Mouse (Mus musculus) kidney, embryonic 14.5 days (tissue): ENCODE measurements around the gene Il1rapl1. TPM values are rescaled to one million over a fixed set of nuclear protein-coding genes. Genes with fewer than 3 reads are reported as not detected.

Source experiments
- ATAC-seq: fragments of 200-750 bp; cut with Nextera tagmentation; 2 replicates; pipeline ENCODE4 v1.8.0; 2017; ENCODE audit warnings: moderate number of reproducible peaks, mild to moderate bottlenecking, moderate TSS enrichment, moderate library complexity; ENCODE audit not compliant: low FRiP score, low TSS enrichment
- H3K27ac ChIP-seq: fragments of 300-500 bp; sonication (generic); 2 replicates; pipeline ENCODE4 v1.5.1; 2014; ENCODE audit warnings: low read depth, mild to moderate bottlenecking, low read length, moderate library complexity, mixed read lengths
- H3K27me3 ChIP-seq: fragments of 300-500 bp; sonication (generic); 2 replicates; pipeline ENCODE4 v1.6.1; 2014; ENCODE audit warnings: mild to moderate bottlenecking, low read length; ENCODE audit not compliant: control insufficient read depth, insufficient read depth
- H3K36me3 ChIP-seq: fragments of 300-500 bp; sonication (generic); 2 replicates; pipeline ENCODE4 v1.6.1; 2014; ENCODE audit warnings: low read length, mixed read lengths; ENCODE audit not compliant: control insufficient read depth, insufficient read depth
- H3K4me1 ChIP-seq: fragments of 300-500 bp; sonication (generic); 2 replicates; pipeline ENCODE4 v1.6.1; 2014; ENCODE audit warnings: low read length, mixed read lengths; ENCODE audit not compliant: control insufficient read depth, insufficient read depth
- H3K4me2 ChIP-seq: fragments of 300-500 bp; sonication (generic); replicated peaks from 2 replicates; pipeline ENCODE4 v1.6.1; 2014; ENCODE audit warnings: low read depth, mild to moderate bottlenecking, low read length
- H3K4me3 ChIP-seq: fragments of 300-500 bp; sonication (generic); 2 replicates; pipeline ENCODE4 v1.5.1; 2014; ENCODE audit warnings: mild to moderate bottlenecking, low read length
- H3K9ac ChIP-seq: fragments of 300-500 bp; sonication (generic); 2 replicates; pipeline ENCODE4 v1.6.1; 2014; ENCODE audit warnings: low read depth, mild to moderate bottlenecking, low read length, moderate library complexity
- H3K9me3 ChIP-seq: fragments of 300-500 bp; sonication (generic); 2 replicates; pipeline ENCODE4 v1.6.1; 2016; ENCODE audit warnings: low read length; ENCODE audit not compliant: control insufficient read depth
- WGBS: fragments of 180-500 bp; shearing (Covaris S2); extraction: QIAGEN DNeasy Blood & Tissue Kit; methylation state at CpG from one replicate; pipeline ENCODE4 v1.1.7; 2014; 5-methylcytosine and 5-hydroxymethylcytosine counted together
- polyA plus RNA-seq: library from polyadenylated mRNA; unstranded; fragments of >200 nt; fragmentation: Nextera tagmentation; extraction: Ambion mirVana; gene quantifications from 2 replicates; pipeline ENCODE4 v1.2.1, GENCODE M21; 2014

Gene Il1rapl1
- polyA plus RNA-seq, 1 experiment from 2014 or later = 0.79 TPM

DNA sequence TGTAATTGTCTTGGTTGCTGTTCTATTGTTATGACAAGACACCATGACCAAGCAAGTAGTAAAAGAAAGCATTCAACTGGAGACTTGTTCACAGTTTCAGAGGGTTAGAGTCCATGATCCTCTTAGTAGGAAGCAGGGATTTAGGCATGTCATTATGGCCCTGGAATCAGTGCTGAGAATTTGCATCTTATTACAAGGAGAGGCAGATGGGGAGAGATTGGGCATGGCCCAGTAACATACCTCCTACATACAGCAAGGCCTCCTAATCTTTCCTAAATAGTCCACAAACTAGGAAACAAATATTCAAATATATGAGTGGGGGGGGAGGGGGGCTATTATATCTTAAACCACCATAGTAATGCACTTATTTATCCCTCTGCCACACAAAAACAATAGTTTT, 301.6 kb downstream of the Il1rapl1 start:
- Histone ChIP-seq H3K27ac (no peak overlapping the region), H3K4me2 (no peak overlapping the region), H3K9ac (no peak overlapping the region), H3K9me3 (no peaks in the 10 kb centered on the region), H3K4me1 (no peaks in the 10 kb centered on the region), H3K36me3 (no peaks in the 10 kb centered on the region), H3K4me3 (no peak overlapping the region), H3K27me3 (no peaks in the 10 kb centered on the region)
- ATAC-seq = no peak

DNA sequence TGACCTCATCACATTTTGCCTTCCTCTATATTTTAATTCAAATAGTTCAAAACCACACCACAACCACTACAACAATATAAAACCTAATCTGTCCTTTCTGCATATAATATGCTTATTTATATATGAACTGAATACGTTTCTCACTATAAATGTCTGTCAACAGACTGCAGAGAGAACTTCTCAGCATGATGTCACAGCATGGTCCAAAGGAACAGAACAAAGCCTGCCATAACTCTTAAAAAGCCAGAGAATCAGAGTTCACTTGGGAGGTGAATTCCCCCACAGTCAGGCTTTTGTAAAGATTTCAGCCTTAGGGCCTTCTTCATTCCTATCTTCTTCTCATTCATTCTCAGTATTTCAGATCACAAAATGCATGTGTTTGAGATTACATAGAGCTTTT, 307.7 kb downstream of the Il1rapl1 start:
- no peak for ATAC-seq
- Histone ChIP-seq H3K9ac (no peak overlapping the region), H3K9me3 (no peaks in the 10 kb centered on the region), H3K4me2 (no peak overlapping the region), H3K27me3 (no peaks in the 10 kb centered on the region), H3K4me3 (no peak overlapping the region), H3K36me3 (no peaks in the 10 kb centered on the region), H3K27ac (no peak overlapping the region), H3K4me1 (no peaks in the 10 kb centered on the region)
- WGBS = 53% methylated on average over 1 of the region's 1 CpGs

DNA sequence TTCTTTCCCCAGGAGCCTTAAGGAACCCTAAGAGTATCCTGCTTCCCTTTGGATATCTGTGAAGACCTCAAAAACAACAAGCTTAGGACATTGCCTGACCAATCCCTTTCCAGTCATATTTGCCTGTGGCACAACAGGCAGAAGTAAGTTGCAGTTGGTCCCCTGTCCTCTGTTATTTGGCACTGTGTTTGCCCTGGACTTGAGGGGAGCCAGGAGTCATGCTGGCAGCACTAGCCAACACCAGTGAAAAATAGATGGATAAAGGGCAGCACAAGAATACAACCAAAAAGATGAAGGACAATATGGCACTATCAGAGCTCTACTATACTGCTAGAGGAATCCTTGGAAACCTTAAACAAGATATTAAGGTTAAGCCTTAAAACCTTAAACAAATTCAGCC, 322.4 kb downstream of the Il1rapl1 start:
- Histone ChIP-seq H3K27ac (no peak overlapping the region), H3K27me3 (no peaks in the 10 kb centered on the region), H3K4me2 (no peak overlapping the region), H3K9ac (no peak overlapping the region), H3K4me1 (no peaks in the 10 kb centered on the region), H3K36me3 (no peaks in the 10 kb centered on the region), H3K9me3 (no peaks in the 10 kb centered on the region), H3K4me3 (no peak overlapping the region)
- ATAC-seq = no peak

DNA sequence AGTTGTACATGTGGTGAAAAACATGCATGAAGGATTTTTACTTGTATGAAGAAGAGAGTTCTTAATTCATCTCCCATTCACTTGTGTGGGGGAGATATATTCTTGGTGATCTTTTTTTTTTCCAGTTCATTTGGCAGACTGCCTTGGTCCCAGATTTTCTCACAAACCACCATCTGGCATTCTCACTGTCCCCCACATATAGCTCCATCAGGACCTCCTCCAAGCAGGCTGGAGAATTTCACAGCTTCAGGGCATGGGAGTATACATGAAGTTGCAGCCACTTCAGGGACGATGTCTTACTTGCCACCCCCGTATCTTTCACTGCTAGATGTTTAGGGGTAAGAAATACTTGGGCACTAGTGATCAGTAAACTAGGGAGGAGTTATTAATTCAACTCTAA, 404.9 kb downstream of the Il1rapl1 start:
- no peak overlapping the region for H3K4me3 ChIP-seq
- ATAC-seq = no peak
- no peaks in the 10 kb centered on the region for H3K9me3 ChIP-seq
- WGBS = 68% methylated on average over 2 of the region's 2 CpGs
- H3K4me2 ChIP-seq = no peak overlapping the region
- H3K4me1 ChIP-seq = no peaks in the 10 kb centered on the region
- H3K36me3 ChIP-seq = no peaks in the 10 kb centered on the region
- no peak overlapping the region for H3K27ac ChIP-seq
- no peaks in the 10 kb centered on the region for H3K27me3 ChIP-seq
- H3K9ac ChIP-seq = no peak overlapping the region

DNA sequence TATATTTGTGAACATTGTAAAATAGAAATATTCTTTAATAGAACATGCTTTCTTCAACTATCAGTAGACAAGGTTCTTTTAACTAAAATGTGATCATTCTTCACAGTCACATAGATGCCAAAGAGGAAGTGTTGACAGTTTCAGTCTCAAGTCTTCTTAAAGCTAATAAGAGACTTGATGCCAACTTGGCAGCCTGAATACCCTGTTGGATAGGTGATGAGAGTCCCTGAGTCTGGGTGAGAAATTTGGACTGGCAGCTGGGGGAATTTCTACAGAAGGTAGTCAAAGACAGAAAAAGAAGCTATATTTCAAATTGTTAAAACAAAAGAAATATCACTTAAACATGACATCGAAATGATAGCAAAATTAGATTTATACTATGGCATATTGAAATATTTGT, 451.6 kb downstream of the Il1rapl1 start:
- no peaks in the 10 kb centered on the region for H3K9me3 ChIP-seq
- no peaks in the 10 kb centered on the region for H3K4me1 ChIP-seq
- WGBS = 93% methylated on average over 1 of the region's 1 CpGs

DNA sequence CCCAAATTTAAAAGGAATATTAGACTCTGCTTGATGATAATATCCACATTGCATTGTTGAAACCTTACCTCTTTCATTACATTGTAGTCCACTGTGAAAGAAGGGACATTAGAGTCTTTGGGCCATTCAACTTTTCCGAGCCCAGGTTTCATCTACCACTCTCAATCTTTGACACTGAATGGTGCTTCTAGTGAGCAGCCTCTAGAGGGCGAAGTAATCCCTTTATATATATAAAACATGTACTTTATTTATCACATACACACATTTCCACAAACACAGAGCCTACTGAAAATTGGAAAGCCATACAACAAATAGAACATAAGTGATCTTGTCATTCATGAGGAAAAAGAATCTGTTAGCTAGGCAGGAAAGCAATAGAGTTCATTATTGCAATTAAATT, 459.8 kb downstream of the Il1rapl1 start:
- Histone ChIP-seq H3K27me3 (no peaks in the 10 kb centered on the region), H3K4me2 (no peak overlapping the region), H3K36me3 (no peaks in the 10 kb centered on the region), H3K4me1 (no peaks in the 10 kb centered on the region), H3K9ac (no peak overlapping the region), H3K4me3 (no peak overlapping the region), H3K27ac (no peak overlapping the region), H3K9me3 (no peaks in the 10 kb centered on the region)
- ATAC-seq = no peak
- WGBS = 26% methylated on average over 2 of the region's 2 CpGs

More for the DNA sequence above, 451.6 kb downstream of the Il1rapl1 start:
- Histone ChIP-seq H3K27ac (no peak overlapping the region), H3K9ac (no peak overlapping the region), H3K27me3 (no peaks in the 10 kb centered on the region), H3K4me3 (no peak overlapping the region), H3K36me3 (no peaks in the 10 kb centered on the region), H3K4me2 (no peak overlapping the region)
- ATAC-seq = no peak

DNA sequence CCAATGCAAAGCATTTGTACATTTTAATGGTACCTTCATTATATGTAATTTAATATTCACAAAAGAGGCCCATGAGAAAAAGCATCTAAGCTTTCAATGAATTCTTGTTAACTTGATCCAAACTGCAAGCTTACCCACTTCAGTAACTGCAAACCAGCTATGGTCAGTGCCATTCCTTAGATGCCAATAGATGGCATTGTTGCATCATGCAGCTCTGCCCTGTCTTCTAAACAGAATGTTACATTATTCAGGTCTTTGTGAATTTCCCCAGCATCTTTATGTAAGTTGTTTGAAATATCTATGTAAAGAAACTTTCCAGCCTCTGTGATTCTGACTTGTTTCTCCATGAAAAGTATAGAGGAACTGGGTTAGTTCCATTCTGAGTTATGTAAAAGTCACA, 514.5 kb downstream of the Il1rapl1 start:
- Histone ChIP-seq H3K4me3 (no peak overlapping the region), H3K9ac (no peak overlapping the region), H3K27ac (no peak overlapping the region), H3K4me1 (no peaks in the 10 kb centered on the region), H3K36me3 (no peaks in the 10 kb centered on the region), H3K27me3 (no peaks in the 10 kb centered on the region), H3K4me2 (no peak overlapping the region), H3K9me3 (no peaks in the 10 kb centered on the region)
- ATAC-seq = no peak

DNA sequence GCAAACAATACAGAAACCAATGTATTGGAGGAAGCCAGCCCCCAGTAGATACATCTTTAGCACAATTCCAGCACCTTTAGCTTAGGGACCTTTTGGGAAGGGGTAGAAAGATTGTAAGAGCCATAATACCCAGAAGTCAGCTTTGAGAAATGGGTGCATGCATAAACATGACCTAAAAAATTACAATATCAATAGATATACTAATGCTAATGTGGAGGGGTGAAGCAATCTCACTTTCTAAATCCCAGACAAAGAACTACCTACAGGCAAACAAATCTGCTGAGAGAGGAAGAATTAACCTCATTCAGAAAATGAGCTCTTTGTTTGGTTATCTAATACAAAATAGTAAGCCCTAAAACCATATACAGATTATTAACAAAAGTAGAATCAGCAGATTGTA, 607.4 kb downstream of the Il1rapl1 start:
- ATAC-seq = no peak

DNA sequence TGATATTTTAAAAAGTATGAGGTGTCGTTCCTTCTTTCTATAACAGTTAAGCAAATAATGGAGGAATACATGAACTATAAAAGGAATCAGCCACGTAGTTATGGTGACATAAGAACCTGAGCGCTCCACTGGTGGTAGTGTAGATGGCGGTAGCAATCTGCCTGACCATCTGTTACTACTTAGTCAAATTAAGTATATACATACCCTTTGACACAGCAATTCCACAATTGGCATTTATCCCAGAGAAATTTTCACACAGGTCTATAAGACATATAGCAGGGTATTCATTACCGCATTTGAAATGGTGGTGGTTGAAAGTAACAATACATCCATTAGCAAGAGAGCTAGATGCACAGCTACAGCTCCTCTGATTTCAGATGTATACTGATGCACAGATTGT, 612.8 kb downstream of the Il1rapl1 start:
- WGBS = 78% methylated on average over 5 of the region's 5 CpGs
- H3K4me1 ChIP-seq = no peaks in the 10 kb centered on the region
- ATAC-seq = no peak
- no peaks in the 10 kb centered on the region for H3K27me3 ChIP-seq
- H3K4me2 ChIP-seq = no peak overlapping the region
- no peaks in the 10 kb centered on the region for H3K36me3 ChIP-seq
- H3K27ac ChIP-seq = no peak overlapping the region
- H3K4me3 ChIP-seq = no peak overlapping the region
- H3K9ac ChIP-seq = no peak overlapping the region
- no peaks in the 10 kb centered on the region for H3K9me3 ChIP-seq

More for the DNA sequence above, 607.4 kb downstream of the Il1rapl1 start:
- Histone ChIP-seq H3K4me3 (no peak overlapping the region), H3K4me2 (no peak overlapping the region), H3K9ac (no peak overlapping the region), H3K9me3 (no peaks in the 10 kb centered on the region), H3K36me3 (no peaks in the 10 kb centered on the region), H3K27ac (no peak overlapping the region), H3K27me3 (no peaks in the 10 kb centered on the region), H3K4me1 (no peaks in the 10 kb centered on the region)

DNA sequence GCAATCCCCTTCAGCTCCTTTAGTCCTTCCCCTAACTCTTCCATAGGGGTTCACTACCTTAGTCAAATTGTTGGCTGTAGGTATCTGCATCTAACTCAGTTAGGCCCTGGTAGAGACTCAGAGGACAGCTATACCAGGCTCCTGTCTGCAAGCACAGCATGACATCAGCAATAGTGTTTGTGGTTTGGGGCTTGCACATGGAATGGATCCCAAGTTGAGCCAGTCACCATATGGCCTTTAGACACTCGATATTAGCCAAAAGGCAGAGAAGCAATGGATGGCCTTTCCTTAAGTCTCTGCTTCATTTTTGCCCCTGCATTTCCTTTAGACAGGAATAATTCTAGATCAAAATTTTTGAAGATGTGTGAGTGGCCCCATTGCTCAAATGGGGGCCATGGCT, 632.0 kb downstream of the Il1rapl1 start:
- whole genome bisulfite sequencing = 83% methylated on average over 1 of the region's 1 CpGs
- no peak overlapping the region for H3K9ac ChIP-seq
- H3K4me3 ChIP-seq = no peak overlapping the region
- no peak overlapping the region for H3K4me2 ChIP-seq
- H3K9me3 ChIP-seq = no peaks in the 10 kb centered on the region
- no peak for ATAC-seq
- H3K36me3 ChIP-seq = no peaks in the 10 kb centered on the region
- H3K4me1 ChIP-seq = no peaks in the 10 kb centered on the region
- H3K27ac ChIP-seq = no peak overlapping the region
- H3K27me3 ChIP-seq = no peaks in the 10 kb centered on the region
